Mouse (Mus musculus): ENCODE data around the gene Chst2.

Chst2 gene

DNA sequence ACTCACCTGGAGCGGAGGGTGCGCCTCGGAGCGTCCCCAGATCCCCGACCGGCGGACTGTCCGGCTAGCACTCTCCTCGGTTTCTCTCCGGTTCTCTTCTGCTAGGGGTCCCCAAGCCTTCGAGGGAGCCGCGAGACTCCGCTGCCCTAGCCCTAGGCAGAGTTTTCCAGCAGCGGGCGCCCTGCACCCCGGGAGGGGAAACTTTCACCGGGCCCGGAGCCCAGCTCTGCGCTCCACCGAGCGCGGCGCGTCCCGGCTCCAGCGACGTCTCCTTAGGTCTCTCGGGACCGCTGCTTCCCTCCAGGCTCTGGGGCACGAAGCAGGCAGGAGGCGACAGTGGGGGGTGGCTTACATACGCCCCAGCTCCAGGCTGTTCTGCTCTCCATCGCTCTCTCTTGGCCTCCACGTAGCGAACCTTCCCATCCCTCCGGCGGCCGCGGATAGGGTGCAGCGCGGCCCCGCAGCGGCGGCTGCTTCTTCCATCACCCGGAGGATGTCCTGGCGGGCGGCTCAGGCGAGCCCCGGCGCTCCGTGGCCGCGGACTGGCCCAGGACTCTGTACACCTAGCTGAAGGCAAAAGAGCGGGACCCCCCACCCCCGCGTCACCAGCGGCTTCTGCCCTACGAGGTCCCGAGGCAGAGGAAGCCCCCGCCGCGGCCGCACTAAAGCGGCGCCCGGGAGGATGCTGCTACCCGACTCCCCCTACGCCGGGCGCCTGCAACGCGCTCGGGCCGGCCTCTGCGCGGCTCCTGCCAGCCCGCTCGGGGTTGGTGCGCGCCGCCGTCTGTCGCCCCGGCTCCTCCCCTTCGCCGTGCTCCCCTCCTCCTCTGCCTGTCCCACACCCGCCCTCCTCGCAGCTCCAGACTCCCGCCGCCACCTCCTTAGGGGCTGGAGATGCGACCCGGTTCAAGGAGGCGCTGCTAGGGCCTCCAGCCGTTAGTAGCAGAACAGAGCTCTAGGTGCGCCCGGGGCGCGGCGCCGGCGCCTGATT is at the start of gene Chst2:
Gene Chst2 (minus strand): TSS at position 152 of the 991 bp plus-strand sequence.
- peak; percentile 79 for DNase-seq (ENCODE audit: low read depth, low spot score)

DNA sequence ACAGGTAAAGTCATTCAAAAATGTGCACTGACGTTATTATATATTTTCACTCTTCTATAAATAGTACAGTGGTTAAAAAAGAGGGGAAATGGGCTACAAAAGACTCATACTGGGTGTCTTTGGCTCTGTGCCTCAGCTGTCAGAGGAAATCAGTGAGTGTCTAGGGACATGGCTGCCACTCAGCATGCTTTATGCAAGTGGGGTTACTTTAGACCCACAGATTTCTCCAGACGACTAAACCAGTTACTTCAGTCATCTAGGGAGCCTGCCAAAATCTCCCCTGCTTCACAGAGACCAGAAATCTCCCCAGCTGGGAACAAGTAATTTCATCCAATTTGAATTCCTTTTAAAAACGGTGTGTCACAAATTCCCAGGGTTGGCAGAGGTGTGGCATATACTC is 45.4 kb upstream of the Chst2 start:
- peak; percentile 12 for DNase-seq (ENCODE audit: low read depth, low spot score)

- no peak for DNase-seq (ENCODE audit: low read depth, low spot score)
Observed at GRCm38 (mm10) chr9:95450586-95450985, 44.1 kb upstream of the Chst2 start.

GRCm38 (mm10) chr9:95442321-95442731 is 35.8 kb upstream of the Chst2 start:
- no peak for DNase-seq (ENCODE audit: low read depth, low spot score)

DNA sequence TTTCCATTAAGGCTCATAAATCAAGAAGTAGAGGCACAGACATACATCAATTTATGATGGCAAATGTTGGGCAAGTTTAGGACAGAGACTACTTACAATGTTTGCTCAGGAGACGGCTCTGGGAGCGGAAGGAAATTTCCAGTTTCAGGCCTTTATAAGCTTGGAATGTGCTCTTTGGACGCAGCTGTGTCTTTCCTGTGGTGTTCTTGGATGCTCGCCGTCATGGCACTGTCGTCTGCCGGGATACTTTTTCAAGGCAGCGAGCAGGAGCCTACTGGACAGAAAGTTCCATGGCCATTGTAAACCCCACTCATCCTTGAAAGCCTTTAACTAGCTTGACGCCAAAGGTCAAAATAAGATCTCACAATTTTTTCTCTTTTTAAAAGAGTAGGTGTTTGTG is 31.4 kb upstream of the Chst2 start:
- DNase-seq (ENCODE audit: low read depth, low spot score), result no peak

DNA sequence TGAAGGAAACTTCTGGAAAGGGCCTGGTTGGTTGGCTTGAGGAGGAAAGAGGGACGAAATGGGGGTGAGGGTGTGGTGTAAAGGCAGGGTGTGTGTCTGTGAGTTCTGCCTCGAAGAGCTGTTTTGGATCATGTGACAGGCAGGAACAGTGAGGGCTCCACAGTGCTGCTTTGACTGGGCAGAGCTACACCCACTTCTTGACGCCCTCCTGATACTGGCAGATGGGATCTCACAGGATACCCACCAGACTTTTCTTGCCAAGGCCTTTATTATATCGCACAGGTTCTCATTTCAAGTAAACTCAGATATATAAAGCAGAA is 29.7 kb upstream of the Chst2 start:
- no peak for DNase-seq (ENCODE audit: low read depth, low spot score)

DNA sequence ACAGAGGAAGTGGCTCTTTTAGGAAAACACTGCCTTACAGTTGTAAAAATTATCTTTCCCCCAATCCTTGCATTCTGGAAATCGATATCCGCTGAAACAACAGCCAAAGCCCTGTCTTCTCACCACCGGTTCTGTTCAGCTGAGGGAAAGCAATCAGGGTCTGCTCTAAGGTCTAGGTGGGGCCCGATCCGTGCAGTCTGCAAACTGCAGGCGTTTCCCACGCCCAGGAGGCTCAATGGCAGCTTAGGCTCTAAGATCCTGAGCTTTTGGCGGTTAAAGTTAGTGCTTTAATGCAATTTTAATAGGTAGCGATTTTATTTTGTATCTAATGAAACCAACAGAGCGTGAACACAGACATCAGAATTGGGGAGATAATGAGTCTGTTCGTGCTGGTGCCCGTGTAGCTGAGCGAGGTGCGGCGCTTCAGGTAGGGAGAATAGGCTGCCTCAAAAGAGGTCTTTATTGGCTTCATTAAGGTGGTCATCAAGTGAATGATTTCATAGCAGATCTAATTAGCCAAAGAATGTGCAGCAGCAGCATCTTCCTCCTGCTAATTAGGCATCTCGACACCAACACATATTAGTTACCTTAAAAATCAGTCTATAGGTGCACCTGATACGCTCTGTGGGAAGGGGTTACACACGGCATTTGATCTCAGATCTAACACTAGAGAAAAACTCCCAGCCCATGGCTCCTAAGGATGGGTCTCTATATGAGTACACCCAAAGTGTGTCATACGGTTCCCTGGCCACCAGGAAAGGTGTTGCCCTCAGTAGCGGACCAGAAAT is 29.2 kb upstream of the Chst2 start:
- no peak for DNase-seq (ENCODE audit: low read depth, low spot score)

- DNase-seq (ENCODE audit: low read depth, low spot score), result no peak
Observed at GRCm38 (mm10) chr9:95428277-95428676, 21.8 kb upstream of the Chst2 start.

DNA sequence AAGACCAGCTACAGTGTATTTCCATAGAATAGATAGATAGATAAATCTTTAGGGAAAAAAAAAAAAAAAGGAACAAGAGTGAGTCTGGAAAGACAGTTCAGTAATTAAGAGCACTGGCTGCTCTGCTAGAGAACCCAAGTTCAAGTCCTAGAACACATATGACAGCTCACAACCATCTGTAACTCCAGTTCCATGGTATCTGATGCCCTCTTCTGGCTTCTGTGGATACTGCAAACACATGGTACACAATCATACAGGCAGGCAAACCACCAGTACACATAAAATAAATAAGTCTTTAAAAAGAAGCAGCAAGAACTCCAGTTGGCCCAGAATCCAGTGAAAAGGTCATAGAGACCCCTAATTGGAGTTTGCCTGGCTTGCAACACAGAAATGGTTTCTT is 7.4 kb upstream of the Chst2 start:
- DNase-seq (ENCODE audit: low read depth, low spot score), result no peak

DNA sequence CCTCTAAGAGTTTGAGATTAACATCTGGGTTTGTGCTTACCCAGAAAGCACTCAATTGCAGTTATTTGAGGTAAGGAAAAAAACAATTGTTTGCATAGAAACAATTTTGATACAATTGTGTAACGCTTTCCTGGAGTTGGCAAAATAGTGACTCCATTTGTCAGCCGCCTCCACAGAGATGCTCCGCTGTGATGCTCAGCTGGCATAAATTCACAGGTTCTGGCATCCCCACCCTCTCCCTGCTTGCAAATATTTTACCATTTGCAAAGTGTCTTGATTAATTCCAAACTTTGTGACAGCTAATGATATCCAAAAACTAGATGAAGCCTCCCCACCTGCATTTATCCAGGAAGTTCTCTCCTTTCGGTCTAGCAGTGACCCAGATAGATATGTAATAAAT is 5.5 kb upstream of the Chst2 start:
- no peak for DNase-seq (ENCODE audit: low read depth, low spot score)

GRCm38 (mm10) chr9:95407586-95408220 is 1.2 kb upstream of the Chst2 start:
- peak; percentile 83 for DNase-seq (ENCODE audit: low read depth, low spot score)

DNA sequence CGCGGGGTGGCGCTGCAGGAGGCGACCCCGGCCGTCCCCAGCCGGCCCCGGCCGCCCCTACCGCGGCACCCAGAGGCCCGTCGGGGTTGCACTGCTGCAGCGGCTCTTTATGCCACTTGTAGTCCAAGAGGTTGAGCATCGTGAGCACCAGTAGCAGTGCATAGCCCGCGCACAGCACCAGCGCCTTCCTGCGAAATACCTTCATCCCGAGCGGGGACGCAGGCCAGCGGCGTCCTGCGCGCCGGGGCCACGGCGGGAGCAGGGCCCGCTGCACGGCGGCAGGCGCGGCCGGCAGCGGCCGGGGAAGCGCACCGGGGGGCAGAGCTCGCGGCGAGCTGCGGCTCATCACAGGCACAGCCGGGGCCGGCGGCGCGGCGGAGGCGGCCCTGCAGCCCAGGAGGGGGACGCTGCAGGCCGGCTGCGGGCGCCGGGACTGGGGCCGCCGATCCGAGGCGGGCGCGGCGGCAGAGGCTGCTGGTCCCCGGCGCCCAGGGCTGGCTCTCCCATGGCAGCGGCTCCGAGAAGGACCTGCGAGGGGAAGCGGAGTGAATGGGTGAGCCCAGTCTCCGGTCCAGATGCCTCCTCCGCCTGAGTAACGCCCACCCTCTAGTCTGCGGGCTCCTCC is 464 bp downstream of the Chst2 start:
- no peak for DNase-seq (ENCODE audit: low read depth, low spot score)

DNA sequence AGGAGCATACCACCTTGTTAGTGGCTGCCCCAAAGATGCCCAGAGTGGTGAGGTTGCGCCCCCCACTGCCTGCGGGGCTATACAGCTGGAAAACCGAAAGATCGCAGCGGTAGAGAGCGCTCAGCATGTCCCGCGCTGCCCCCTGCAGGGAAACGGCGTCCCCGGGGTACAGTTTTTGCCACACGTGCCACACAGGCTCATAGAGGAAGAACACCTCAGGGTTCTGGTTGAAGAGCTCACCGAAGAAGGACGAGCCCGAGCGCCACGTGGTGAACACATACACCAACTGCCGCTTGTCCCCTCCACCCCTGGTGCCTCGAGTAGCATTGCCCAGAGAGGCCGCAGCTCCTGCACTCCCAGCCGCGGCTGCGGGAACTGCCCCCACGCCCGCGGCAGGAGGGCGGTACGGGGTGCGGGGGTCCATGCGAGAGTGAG is 994 bp downstream of the Chst2 start:
- peak; percentile 32 for DNase-seq (ENCODE audit: low read depth, low spot score)

DNA sequence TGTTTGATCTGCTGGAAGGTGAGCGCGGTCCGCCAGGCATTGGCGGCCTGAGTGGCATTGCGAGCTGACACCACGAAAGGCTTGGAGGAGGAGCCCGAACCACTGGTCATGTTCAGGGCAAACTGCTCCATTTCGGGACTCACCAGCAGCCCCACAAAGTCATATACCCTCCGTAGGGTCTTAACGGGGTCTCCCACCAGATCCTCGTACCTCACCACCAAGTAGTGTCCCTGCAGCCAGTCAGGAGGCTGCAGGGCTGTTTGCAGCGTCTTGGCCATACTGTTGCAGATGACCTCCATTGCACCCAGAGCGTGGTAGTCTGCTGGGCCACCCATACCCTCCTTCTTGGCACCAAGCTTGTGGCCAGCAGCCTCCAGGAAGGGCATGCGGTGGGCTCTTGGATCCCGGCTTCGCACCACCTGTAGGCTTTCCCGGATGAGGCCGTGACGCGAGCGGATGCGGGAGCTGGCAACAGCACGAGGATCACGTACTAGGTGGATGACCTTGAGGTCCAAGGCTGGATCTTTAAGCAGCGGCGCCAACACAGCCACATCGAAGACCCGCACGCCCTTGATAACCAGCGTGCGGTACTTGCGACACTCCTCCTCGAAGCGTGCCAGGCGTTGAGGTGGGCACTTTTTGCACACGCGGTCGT is 1.6 kb downstream of the Chst2 start:
- no peak for DNase-seq (ENCODE audit: low read depth, low spot score)

DNA sequence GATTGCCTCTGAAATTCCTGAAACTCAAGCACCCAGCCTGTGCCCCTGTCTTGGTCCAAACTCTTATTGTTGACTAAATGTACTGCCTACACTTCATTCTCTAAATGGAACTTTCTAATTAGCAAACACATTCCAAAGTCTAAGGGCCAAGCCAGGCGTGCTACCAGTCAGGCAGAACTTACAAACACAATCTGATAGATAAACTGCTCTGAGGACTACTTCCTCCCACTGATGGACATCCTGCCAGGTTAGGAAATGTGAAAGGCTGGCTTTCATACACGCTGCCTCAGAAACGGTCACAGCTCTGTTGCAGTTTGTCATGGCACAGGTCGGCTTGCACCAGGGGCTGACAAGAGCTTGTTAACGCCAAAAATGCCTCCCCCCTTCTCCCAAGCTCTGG is 4.8 kb downstream of the Chst2 start:
- no peak for DNase-seq (ENCODE audit: low read depth, low spot score)

GRCm38 (mm10) chr9:95392011-95392410 is 14.5 kb downstream of the Chst2 start:
- peak; percentile 89 for DNase-seq (ENCODE audit: low read depth, low spot score)

DNA sequence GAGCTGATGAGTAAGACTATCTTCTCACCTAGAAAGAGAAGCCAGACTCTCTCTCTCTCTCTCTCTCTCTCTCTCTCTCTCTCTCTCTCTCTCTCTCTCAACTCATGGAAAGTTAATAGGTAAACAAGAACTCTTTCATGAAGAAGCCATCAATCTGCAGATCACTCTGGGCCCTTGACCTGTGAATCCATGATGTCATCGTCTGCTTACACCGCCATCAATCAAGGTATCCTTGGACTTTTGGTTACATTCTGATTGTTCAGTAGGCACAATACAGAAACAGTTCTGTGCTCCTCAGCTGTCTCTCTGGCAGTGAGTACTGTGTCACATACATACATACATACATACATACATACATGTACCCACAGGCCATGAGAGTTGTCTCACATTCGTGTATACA is 16.6 kb downstream of the Chst2 start:
- DNase-seq (ENCODE audit: low read depth, low spot score), result no peak

GRCm38 (mm10) chr9:95387881-95388380 is 18.6 kb downstream of the Chst2 start:
- no peak for DNase-seq (ENCODE audit: low read depth, low spot score)

DNA sequence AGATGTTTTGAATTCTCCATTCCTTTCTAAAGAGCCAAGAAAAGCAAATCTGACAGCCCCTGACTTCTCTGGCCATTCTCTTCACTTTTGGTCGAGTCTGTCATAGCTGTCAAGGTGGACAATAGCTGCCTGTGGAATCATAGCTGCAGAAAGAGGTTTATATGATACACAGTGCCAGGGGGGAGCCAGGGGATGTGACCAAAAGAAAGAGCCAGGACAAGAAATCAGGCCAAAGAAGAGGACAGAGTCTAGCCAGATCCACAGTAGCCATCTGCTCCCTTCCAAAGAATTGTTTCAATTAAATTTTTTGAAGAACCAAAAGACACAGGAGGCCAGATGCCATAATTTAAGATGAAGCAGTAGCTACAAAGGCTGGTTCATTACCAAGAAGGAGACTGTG is 30.6 kb downstream of the Chst2 start:
- DNase-seq (ENCODE audit: low read depth, low spot score), result no peak

- no peak for DNase-seq (ENCODE audit: low read depth, low spot score)
Observed at GRCm38 (mm10) chr9:95375336-95375735, 31.2 kb downstream of the Chst2 start.

DNA sequence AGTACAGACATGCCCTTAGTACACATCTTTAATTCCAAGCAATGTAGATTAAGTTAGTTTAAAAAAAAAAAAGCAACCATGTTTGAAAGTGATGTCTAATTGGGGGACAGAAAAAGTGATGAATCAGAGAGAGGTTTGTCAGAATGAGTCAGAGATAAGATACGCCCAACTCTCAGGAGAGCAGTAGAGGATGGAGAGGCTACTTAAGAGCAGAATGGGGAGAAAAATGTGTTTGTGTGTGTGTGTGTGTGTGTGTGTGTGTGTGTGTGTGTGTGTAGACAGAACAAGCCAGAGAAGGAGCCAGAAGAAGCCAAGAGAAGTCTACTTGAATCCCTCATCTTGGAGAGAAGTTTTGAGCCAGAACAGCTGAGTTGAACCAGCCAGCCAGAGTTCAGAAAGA is 32.8 kb downstream of the Chst2 start:
- DNase-seq (ENCODE audit: low read depth, low spot score), result peak; percentile 65
